Mouse (Mus musculus): Measurements from ENCODE around the gene Fam69b.
A peak's percentile ranks its signal among the peaks of the same experiment; 100 is the strongest.

Gene Fam69b

DNA sequence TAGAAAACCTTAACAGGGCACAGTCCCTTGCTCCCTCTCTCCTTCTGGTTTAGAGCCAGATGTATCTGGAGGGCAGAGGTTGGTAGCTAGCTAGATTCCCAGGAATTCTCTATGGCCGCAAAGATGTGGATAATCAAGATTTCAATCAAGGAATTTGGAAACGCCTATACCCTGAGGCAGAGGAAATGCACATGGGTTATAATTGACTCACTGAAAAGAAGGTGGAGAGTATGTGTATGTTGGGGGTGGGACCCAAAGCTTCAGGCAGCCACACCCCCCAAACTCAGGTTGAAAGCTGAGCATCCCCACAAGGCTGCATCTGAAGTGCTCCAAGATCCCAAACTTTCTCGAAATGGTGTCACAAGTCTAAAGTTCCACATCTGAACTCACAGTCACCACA, 29.8 kb upstream of the Fam69b start:
- no peak for DNase-seq

DNA sequence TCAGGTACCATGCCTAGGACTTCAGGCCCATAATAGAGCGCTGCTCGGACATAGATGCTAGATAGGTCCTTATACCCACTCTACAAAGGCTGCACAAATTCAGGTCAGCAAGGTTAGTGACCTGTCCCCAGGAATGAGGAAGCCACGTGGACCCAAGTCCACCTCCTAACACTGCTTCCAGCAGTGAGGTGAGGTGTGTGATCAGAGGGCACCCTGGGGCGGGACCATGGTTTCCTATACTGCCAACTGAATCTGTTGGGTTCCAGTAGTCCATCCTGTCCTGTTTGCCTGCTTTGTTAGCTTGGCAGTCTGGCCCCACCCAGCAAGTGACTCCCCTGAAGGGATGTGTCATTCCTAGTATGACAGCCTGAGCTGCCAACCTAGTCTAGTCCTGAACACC, 28.3 kb upstream of the Fam69b start:
- DNase-seq: no peak

DNA sequence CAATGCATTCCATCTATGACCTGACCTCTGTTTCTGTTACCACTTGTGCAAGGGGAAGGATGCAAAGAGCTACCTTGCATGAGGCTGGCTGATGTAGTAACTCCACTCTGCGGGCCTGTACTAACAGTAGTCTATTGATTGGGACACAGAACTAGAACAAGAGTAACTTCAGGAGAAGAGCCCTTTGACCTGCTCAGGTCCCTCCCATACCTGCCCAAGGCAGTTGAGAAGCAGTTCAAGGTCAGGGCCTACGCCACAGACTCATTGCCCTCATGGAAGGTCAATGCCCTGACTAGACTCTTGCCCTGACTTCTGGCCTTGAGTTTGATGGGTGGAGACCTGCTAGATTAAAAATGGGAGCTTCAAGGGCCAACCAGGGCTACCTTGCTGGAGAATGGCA, 27.6 kb upstream of the Fam69b start:
- DNase-seq: no peak

DNA sequence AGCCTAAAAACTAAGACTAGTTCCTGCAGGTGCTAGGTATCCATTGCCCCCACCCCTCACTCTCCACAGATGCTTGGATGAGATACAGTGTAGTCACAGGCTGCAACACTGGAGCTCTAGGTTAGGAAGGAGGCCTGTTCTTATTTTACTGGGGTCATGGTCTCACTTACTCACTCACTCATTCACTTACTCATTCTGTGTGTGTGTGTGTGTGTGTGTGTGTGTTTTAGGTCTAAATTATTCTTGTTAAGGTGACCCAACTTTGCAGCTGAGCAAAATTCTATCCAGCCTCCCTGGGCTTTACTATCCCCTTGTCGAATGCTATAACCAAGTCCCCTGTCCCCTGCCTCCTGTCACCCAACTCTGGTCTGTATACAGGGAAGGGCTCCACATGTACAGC, 26.7 kb upstream of the Fam69b start:
- no peak for DNase-seq

DNA sequence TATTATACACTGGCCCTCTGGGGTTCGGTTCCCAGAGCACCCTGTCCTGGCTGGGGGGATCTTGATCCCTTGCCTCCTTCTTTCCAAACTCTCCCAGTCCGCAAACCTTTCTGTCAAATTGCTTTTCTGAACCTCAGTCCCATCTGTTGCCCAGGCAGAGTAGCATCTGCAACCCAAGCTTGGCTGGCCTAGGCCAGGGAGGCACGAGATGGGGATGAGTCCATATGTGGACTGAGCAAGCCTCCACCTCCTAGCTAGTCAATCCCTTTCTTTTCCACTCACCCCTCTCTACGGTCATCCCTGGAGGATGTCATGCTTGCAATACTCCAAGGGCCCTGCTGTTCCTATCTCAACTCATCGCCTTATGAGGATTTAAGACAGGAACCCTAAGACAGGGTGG, 25.6 kb upstream of the Fam69b start:
- no peak for DNase-seq

DNA sequence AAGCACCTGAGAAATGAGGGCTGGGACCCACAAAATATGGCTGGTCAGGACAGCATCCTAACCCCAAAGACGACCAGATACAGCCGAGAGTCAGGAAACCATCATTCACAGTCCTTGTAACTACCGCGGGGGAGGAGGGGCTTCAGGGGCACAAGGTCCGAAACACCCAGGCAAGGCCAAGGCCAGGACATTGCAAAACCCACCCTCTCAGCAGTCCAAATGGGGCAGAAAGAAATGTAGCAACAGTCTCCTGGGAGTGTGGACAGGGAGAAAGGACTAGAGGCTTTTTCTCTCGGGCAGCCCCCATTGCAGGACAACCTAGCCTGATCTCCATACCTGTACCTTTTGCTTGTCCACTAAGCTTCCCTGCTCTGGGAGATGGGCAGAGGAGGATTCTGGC, 25.1 kb upstream of the Fam69b start:
- DNase-seq: no peak

DNA sequence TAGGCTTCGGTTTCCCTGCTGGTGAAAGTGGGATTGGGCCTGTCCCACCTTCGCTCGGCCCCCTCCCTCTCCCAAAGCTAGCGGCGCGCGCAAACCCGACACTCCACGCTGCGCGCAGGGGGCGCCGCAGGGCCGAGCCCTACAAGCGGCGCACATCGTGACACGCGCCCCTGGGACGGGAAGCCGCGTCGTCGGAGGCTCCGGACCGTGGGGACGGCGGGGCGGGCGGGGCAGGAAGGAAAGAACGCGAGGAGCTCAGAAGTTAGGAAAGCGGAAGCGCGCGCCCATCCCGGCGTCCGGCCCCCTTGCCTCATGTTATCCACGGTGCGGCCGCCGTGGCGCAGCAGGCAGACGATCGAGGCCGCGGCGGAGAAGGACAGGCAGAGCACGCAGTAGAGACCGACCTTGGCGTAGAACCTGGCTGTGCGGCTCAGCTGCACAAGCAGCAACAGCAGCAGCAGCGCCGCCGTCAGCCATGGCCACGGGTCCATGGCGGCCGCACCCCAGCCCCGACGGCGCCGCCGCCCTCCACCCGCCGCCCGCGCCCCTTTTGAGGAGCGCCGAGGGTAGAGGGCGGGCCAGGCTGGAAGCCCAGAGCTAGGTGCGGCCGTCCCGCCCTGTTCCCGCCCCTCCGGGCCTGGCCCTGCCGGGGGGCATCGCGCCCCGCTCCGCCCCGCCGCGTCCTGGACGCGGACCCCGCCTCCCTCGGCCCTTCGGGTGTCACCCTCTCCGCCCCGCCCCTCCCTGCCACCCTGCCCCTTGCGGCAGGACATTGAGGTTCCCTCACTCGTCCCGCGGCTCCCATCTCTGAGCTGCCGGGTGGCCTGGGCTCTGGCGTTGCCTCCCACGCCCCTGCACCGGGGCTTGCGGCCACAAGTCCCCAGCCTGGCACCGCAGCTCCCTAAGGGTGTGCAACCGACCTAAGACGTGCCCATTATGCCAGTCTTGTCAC, 24.3 kb upstream of the Fam69b start, which contains the start of gene Agpat2:
Agpat2 (minus strand) TSS at position 698 of the 952 bp plus-strand sequence.
- peak; percentile 79 to 87 for DNase-seq

DNA sequence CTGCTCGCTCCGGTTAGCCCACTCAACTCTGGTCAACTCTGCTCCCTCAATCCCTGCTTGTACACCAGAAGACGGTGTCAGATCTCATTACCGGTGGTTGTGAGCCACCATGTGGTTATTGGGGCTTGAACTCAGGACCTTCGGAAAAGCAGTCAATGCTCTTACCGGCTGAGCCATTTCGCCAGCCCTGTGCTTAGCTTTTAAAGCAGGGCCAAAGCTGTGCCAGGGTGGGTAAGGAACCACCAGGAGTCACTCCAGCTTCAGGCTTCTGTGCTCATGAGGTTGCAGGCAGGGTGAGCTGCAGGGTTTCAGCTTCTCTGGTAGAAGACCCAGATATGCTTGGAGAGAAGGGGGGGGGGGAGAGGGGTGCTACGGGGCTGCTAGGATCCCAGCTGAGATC, 22.9 kb upstream of the Fam69b start:
- DNase-seq: no peak

DNA sequence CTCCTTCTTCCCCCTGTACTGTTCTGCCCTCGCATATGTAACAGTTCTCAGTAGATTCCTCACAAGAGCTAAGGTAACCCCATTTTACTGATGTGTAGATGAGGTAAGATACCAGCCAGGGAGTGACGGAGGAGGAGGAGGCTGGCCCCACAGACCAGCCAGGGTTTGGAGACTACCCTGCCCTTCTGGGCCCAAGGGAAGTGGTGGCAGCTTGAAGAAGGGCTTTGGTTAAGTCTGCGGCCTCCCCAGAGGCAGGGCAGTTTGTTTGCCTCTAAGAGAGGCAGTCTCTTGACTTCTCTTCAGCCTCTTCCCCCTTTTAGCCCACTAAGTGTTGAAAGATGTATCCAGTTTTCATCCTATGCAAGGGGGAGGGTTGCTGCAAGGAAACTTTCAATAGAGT, 21.7 kb upstream of the Fam69b start:
- no peak for DNase-seq

DNA sequence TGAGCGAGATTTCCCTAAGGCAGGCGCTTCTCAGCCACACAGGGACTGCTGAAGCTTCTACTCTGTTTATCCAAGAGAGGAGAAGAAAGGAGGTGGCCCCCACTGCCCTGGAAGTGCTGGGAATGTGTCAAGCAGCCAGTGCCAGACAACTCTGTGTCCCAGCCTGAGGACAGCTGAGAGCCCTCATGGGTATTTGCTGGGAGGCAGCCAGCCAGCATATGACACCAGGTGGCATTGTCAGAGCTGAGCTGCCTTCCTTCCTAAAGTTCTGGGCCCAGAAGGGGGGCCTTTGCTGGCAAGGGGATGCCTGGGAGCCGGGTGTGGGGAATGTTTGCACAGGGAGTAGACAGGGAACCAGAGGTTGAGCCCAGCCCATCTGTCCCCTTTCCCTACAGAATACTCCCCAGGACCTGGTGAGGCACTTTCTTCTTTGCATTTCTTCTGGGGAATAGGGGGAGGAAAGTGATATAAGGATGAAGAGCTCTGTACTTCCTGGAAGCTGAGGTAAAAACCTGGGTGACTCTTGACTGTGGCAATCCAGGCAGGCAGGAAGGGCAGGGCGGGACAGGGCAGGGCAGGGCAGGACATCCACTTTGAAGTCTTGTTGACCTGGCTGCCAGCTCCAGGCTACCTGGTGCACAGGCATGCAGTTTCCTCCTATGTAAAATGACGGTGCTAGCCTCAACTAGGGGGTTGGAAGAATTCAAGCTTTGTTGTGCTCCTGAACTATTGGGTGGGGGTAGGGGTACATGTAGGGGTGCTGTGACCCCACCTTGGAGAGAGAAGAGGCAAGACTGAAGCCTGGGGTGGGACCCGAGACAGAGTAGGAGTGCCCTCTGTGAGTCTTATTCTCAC, 21.0 kb upstream of the Fam69b start:
- DNase-seq: no peak

DNA sequence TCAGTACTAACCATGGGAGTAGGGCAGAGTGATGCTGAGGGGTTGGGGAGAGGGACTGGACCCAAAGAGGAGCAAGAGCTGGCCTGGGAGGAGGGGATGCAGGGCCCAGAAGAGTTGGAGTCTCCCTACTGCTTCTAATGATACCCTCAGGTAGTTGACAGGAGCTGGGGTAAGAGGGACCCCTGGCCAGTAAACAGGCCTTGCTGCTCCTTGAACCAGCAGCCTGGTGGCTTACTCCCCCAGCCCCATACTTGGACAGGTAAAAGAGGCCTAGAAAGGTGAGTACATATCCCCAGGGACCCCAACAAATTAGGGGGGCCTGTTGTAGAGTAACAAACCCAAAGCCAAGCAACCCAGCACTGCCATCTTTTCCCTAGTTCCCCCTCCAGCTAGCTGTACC, 19.5 kb upstream of the Fam69b start:
- no peak for DNase-seq

DNA sequence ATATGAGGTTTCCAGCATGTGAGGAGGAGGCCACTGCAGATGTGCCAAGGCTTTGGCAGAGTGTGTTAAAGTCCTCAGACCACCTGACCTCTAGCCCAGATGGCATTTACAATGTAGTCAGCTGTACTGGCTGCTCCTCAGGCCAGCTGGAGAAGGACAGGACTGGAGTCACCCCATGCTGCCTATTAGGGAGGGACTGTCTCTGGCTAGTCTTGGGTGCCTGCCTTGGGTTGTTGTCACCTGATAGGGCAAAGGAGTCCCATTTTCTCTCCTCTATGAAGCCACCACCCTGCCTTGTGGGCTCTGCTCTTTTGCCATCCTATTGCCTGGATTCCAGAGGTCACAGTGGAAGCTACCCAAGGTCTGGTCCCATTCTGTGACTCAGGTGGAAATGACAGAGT, 19.0 kb upstream of the Fam69b start:
- no peak for DNase-seq

DNA sequence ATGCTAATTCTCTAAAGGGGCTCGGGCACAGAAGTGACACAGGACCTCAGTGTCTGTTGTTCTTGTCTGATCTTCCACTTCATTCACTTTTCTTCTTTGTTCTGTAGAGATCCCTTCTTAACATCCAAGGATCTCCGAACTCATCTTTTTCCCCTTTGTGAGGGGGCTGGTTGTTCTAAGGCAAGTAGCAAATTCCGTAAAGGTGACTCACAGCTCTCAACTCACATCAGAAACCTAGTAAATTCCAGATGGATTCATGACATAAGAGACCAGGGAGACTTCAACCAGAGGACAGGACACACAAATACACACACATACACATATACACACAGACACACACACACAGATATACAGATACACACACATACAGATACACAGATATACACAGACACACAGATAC, 17.7 kb upstream of the Fam69b start:
- no peak for DNase-seq

DNA sequence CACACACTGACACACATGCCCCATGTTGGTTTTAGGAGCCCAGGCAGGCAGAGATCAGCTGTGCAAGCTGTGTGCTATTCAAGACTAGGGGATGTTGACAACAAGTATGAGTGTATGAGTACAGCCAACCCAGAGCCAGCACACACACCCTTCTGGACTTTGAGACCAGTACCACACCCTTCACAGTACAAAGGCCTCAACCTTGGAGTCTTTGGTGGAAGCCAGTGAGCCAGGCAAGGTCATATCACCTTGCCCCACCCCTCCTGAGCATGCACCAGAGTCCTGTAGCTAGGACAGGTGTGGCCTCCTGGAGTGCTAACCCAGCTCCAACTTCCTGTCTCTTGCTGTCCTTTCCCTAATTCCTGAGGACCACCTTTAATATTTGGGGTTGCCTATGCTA, 17.2 kb upstream of the Fam69b start:
- DNase-seq: no peak

DNA sequence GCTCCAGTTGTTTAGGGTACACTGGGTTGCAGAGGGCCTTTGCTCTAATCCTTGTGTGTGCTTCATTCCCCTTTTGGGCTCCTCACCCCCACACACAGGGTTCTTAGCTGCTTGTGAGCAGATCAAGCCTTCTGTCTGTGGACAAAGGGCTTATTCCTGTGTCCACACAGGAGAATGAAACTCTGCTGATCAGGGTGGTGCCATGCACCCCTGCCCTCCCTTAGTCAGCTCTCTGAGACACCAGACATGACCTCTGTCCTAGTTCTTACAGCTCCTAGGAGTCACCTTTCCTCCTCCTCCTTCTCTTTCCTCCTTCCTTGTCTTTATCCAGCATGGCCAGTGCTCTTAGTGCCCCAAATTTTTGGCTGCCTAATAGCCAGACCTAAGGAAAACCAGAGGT, 16.4 kb upstream of the Fam69b start:
- DNase-seq: no peak

DNA sequence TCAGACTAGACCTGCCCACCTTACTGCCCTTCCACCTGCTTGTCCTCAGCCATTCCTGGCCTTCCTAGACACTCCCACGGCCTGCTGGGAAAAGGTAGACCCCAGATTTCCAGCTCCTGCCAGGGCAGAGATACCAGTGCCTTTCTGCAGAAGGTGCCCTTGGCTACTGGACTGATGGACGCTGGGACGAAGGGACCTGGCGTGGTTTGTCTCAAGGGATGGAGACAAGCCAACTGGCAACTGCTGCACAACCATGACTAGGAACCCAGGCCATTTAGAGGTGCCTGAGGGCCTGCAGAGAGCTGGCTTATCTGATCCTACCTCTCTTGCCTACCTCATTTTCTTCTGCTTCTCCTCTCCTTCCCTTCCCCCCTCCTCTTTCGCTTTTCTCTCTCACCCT, 13.4 kb upstream of the Fam69b start:
- no peak for DNase-seq

DNA sequence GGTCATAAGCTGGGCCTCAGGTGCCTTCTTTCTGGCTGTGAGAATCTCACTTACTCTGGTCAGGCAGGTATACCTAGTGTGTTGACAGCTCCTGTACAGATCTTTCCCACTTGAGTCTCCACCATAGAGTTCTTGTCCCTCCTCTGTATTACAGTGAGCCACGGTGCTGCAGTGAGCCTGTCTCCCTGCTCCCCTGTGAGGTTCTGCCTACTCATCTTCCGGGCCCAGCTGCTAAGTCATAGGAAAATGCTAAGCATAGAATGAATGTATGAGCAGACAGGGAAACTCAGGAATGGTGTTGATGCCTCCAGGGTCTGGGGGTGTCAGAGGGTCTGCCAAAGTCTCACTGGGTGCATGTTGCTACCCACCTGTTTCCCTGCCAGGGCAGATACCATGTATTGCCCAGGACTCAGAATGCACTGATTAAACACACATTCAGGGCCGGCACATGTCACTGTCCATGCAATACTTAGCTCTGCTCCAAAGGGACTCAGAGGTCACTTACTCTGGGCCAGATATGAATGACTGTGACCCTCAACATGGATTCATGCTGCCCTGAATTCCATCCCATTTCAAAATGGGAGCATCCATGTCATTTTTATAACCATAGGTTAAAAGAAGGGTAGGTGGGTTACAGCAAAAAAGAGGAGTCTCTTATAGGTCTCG, 12.7 kb upstream of the Fam69b start:
- no peak for DNase-seq

DNA sequence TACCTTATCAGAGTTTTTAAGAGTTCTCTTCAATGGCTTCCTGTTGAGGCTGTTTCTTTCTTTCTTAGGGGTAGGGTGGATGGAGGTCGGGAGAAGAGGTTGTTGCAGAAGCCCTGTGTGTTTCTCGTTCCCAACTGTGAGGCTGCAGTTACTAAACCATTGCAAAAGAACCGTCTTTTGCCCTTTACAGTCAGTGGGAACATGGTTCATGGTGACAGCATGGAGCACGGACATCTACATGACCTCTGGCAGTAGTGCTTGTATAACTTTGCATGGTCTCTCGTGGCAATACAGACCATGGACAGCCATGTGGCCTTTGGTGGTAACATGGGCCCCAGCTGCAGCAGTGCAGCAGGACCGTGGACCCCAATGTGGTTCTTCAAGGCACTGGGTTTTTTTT, 10.9 kb upstream of the Fam69b start:
- no peak for DNase-seq

DNA sequence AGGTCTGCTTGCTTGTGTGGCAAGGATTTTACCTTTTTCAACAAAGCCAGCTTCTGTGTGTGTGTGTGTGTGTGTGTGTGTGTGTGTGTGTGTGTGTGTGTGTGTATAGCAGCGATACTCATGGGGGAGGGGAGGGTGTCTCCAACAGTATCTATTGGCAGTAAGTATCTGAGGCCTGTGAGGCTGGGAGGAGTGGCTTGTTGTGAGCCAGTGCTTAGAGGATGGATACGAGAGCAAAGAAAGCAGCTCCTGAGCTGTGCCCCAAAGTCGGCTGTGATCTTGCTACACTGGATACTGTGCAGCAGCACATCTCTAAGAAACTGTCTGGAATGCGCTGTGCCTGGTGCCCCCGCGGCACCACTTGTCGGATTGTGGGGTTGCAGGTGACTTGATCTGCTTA, 10.3 kb upstream of the Fam69b start:
- DNase-seq: no peak

DNA sequence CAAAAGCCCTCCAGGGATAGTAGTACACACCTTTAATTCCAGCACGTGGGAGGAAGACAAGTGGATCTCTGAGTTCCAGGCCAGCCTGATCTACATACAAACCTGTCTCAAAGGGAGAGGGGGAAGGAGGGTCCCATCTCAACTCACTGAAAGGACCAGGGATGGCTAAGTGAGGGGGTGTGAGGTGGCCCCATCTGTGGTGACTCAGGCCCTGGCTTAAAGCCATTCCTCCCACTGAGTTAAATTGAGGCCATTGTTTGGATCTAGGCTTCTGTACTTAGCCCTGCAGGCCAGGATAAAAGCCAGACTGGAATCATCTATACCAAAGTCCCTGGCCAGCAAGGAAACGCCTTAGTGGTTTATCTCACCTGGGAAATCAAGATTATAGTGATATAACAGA, 7.0 kb upstream of the Fam69b start:
- no peak for DNase-seq

DNA sequence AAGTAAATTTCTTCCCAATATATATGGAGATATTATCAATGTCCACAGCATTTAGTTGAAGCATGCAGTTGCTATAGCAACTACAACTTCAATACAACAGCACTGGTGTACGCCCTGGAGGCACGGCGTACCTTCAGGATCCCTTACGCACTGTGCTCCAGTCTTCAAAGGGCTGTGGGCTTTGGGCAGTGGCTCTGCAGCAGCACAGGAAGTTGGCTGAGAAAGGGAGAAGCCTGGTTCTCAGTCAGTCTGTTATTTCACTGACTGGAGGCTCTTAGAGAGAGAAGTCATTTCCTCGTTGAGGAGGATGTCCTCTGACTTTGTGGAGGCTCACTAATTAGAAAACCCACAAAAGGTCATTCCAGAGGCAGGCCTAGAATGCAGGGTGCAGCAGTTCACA, 5.3 kb upstream of the Fam69b start:
- DNase-seq: no peak

DNA sequence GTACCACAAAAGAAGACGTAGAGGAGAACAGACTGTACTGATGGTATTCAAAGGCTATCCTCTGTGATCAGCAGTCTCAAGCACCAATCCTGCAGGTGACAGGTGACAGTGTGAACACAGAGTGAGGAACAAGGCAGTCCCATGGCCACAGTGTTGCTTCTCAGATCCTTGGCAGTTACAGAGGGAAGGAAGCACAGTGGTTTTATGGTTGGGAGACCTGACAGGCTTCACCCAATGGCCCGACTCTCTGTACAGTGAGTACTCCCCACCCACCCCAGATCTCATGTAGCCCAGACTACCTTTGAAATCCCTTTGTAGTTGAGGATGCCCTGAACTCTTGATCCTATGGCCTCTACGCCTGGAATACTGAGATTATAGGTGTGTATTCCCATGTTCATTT, 2.8 kb upstream of the Fam69b start:
- no peak for DNase-seq

DNA sequence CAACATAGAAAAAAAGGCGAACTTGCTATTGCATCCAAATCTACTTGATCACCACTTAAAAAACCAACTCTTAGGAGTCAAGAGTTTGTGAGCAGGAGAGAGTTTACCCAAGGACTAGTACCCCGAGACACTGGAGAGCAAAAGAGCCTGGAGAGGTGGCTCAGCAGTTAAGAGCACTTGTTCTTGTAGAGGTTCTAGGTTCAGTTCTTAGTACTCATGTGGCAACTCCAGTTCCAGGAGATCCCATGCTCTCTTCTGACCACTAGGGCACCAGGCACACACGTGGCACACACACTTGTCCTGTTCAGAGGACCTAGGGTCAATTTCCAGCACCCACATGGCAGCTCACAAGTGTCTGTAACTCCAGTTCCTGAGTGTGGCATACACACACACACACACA, 2.2 kb upstream of the Fam69b start:
- no peak for DNase-seq
